Mouse (Mus musculus): Measurements from ENCODE around the gene Gm2a.

GRCm38 (mm10) chr11:55081206-55081605, 16.7 kb upstream of the Gm2a start:
- TF ChIP-seq POLR2A (IDR thresholded peaks at IDR 0.05; ENCODE audit: borderline replicate concordance, insufficient read depth, low read length) (no peak), CTCF (IDR thresholded peaks at IDR 0.05; ENCODE audit: borderline replicate concordance, insufficient read depth, low read depth, low read length) (no peak)
